Mouse (Mus musculus) bone marrow, adult 2 months (tissue): ENCODE measurements around the gene Grip1.

Experiments used
- CTCF ChIP-seq: fragments of 200-500 bp; IDR thresholded peaks from 2 replicates; pipeline ENCODE4 v1.5.1; 2011; ENCODE audit warnings: low read length, control low read depth; ENCODE audit not compliant: control insufficient read depth, insufficient read depth
- POLR2A ChIP-seq: fragments of 200-500 bp; IDR thresholded peaks from 2 replicates; pipeline ENCODE4 v1.6.1; 2011; ENCODE audit warnings: low read depth, mild to moderate bottlenecking, control low read depth, low read length, borderline replicate concordance; ENCODE audit not compliant: control insufficient read depth

DNA sequence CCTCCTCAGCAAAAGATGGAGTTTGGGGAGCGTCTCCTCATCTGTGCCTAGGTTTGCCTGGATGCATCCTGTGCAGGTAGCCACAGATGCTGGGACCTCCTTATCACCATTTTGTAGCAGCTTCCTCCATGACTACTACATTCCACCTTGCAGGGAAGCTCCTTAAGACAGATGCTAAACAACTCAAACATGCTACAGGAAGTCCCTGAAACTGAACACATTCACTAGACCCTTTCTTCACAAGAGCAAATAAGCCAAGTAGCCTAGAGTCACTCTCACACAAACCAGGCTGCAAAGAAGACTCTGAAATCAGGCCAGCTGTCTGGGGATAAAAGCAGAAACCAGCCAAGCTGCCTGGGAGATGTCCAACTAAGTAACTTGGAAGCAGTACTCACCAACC lies 661.6 kb downstream of the Grip1 start:
- TF ChIP-seq CTCF (no peak), POLR2A (no peak)
